Mouse (Mus musculus): Measurements from ENCODE around the gene Dennd1b.

DNA sequence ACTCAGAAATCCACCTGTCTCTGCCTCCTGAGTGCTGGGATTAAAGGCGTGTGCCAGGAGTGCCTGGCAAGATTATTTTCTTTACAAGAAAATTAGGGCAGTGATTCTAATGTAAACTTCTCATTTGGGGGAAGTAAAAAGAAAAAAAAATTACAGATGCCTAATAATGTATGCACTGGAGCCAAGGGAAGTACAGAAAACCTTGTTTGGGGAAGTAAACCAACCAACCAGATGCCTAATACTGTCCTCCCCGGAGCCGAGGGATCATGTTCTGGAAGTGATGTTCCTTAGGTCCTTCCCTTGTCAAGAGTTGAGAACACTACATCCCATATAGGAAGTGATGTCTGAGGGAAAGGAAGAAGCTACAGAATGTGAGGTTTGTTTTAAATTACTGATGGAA is 44.2 kb downstream of the Dennd1b start:
- TF ChIP-seq ZC3H11A (IDR thresholded peaks at IDR 0.05; ENCODE audit: borderline replicate concordance, low read depth, low read length) = no peak
- TF ChIP-seq HCFC1 (IDR thresholded peaks at IDR 0.05; ENCODE audit: borderline replicate concordance, insufficient read depth, low read length) = no peak
- no peak for TF ChIP-seq ZNF384 (IDR thresholded peaks at IDR 0.05; ENCODE audit: low read depth, low read length)
- no peak for TF ChIP-seq MAFK (IDR thresholded peaks at IDR 0.05; ENCODE audit: insufficient read depth, low read depth, low read length)

Data from ES-E14 (cell line).